In the genomic region with DNA sequence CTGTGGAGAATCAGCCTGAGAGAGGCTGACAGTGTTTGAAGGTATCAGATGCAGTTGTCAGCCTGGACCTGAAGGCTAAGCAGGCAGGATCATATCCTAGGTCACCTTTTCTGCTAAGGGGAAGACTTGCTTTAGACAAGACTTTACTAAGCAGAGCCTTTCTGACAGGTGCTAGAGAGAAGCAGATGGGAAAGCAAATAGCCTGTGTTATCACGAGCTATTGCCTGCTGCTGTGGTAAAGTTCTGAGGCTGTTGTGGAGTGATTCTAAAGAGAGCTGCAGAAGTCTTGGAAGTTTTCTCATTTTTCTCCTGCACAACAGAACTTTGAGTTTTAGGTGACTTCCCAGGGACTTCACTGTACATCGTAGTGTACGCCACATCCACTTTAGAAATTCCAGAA, we compare ENCODE assay signal across 30 mouse cellular contexts.
"Had no signal": no experiment of that assay in that cellular context is flagged by ENCODE, and none has a peak within 500 bp of the region (broad histone marks: within the 10 kb centered on the region; RNA-seq: fewer than 3 reads in every experiment).

No protein-coding gene starts in this region.

- H3K36me3 ChIP-seq: limb, embryonic 10.5 days; limb, embryonic 12.5 days; limb, embryonic 13.5 days; limb, embryonic 15.5 days; liver, embryonic 12.5 days; liver, embryonic 13.5 days; liver, embryonic 15.5 days; lung, embryonic 15.5 days; midbrain, embryonic 10.5 days; midbrain, embryonic 12.5 days; midbrain, embryonic 13.5 days; midbrain, embryonic 15.5 days had no signal

- H3K4me1 ChIP-seq: limb, embryonic 10.5 days; limb, embryonic 12.5 days; limb, embryonic 15.5 days; liver, embryonic 12.5 days; liver, embryonic 13.5 days; liver, embryonic 15.5 days; midbrain, embryonic 10.5 days; midbrain, embryonic 12.5 days; midbrain, embryonic 13.5 days; midbrain, embryonic 15.5 days had no signal

- ATAC-seq: liver, embryonic 12.5 days; liver, postnatal 0 days; lung, postnatal 0 days; midbrain, embryonic 13.5 days; midbrain, embryonic 15.5 days; midbrain, embryonic 16.5 days had no signal

- H3K9ac ChIP-seq: limb, embryonic 12.5 days; limb, embryonic 13.5 days; limb, embryonic 15.5 days; liver, embryonic 12.5 days; liver, embryonic 13.5 days; liver, embryonic 14.5 days; liver, embryonic 15.5 days; liver, postnatal 0 days; lung, embryonic 14.5 days; lung, embryonic 15.5 days; midbrain, embryonic 12.5 days; midbrain, embryonic 13.5 days; midbrain, embryonic 15.5 days had no signal

- H3K27ac ChIP-seq: left cerebral cortex, adult 2 months; limb, embryonic 10.5 days; limb, embryonic 12.5 days; limb, embryonic 13.5 days; limb, embryonic 15.5 days; liver, embryonic 12.5 days; liver, embryonic 13.5 days; liver, embryonic 14.5 days; liver, embryonic 15.5 days; lung, embryonic 15.5 days; macrophage; midbrain, embryonic 10.5 days; midbrain, embryonic 12.5 days; midbrain, embryonic 13.5 days; midbrain, embryonic 15.5 days had no signal

- DNase-seq: left cerebral cortex, postnatal 4 days; liver; liver, embryonic 13.5 days; liver, postnatal 0 days; lung, adult 18-20 months; lung, adult 2 months; lung, embryonic 14.5 days; lung, postnatal 10 days; lung, postnatal 14 days; lung, postnatal 36 days; lung, postnatal 4 days; midbrain, embryonic 14.5 days had no signal

- H3K27me3 ChIP-seq: limb, embryonic 12.5 days; limb, embryonic 13.5 days; limb, embryonic 15.5 days; liver, embryonic 12.5 days; liver, embryonic 13.5 days; liver, embryonic 15.5 days; lung, embryonic 15.5 days; midbrain, embryonic 12.5 days; midbrain, embryonic 13.5 days; midbrain, embryonic 15.5 days had no signal

- H3K4me3 ChIP-seq: left cerebral cortex, adult 2 months; limb, embryonic 10.5 days; limb, embryonic 12.5 days; limb, embryonic 13.5 days; limb, embryonic 15.5 days; liver, embryonic 12.5 days; liver, embryonic 13.5 days; liver, embryonic 15.5 days; lung, embryonic 15.5 days; megakaryocyte, embryonic 14.5 days; midbrain, embryonic 10.5 days; midbrain, embryonic 12.5 days; midbrain, embryonic 13.5 days; midbrain, embryonic 15.5 days; myocyte had no signal
